Comparison of ENCODE assay signal across 9 mouse cellular contexts in genomic region chr12:15507576-15507975, GRCm38 (mm10).
DNase-seq lines count a peak whose midpoint lies in the region; TF ChIP-seq lines count a peak whose summit lies in the region.
"Had no signal": no experiment of that assay in that cellular context is flagged by ENCODE, and none has a peak within 500 bp of the region (broad histone marks: within the 10 kb centered on the region; RNA-seq: fewer than 3 reads in every experiment).

No protein-coding gene starts in this region.

- TF ChIP-seq POLR2A in kidney, adult 2 months (IDR thresholded peaks at IDR 0.05; ENCODE audit: low read depth, low read length) = no peak

- H3K36me3 ChIP-seq in kidney, adult 2 months (ENCODE audit: control insufficient read depth, insufficient read depth, low read length) = no peaks in the 10 kb centered on the region
- H3K36me3 ChIP-seq: limb, embryonic 13.5 days had no signal

- no peaks in the 10 kb centered on the region for H3K4me1 ChIP-seq in kidney, adult 2 months (ENCODE audit: control insufficient read depth, insufficient read depth, low read length)
- H3K4me1 ChIP-seq: limb, embryonic 13.5 days had no signal

- H3K27ac ChIP-seq in kidney, adult 2 months (ENCODE audit: insufficient read depth, low read depth, low read length) = no peak overlapping the region
- H3K27ac ChIP-seq: limb, embryonic 13.5 days had no signal

- 22% methylated on average over 7 of the region's 7 CpGs for WGBS in kidney, adult 2 months

- H3K27me3 ChIP-seq in kidney, adult 2 months (replicated peaks; ENCODE audit: control insufficient read depth, insufficient read depth, low read length) = no peaks in the 10 kb centered on the region

- DNase-seq in cerebellum, adult 8-10 months = peak; percentile 2
- DNase-seq in cerebellum, adult 9-11 months = no peak
- peak; percentile 2 for DNase-seq in lung, postnatal 10 days
- DNase-seq in lung, postnatal 36 days = no peak
- peak; percentile 45 for DNase-seq in layer of hippocampus, adult 11-12 months (ENCODE audit: low spot score)
- peak; percentile 53 to 70 for DNase-seq in right cerebral cortex, postnatal 10 days (ENCODE audit: low spot score in 2 of 2)
- no peak for DNase-seq in thymus, postnatal 25 days
- no peak for DNase-seq in kidney, adult 2 months

- no peak overlapping the region for H3K4me3 ChIP-seq in kidney, adult 2 months (ENCODE audit: insufficient read depth, low read depth, low read length)
- H3K4me3 ChIP-seq: limb, embryonic 13.5 days had no signal

- no peak for TF ChIP-seq CTCF in kidney, adult 2 months (conservative IDR thresholded peaks at IDR 0.05; ENCODE audit: insufficient read depth, insufficient read length, low read depth, low read length)

Comparison
In these comparisons a context has a peak if more than half of its experiments do, and no peak if none do; other contexts are left out.
1. DNase-seq: peak in cerebellum, adult 8-10 months (single experiment), lung, postnatal 10 days (single experiment), layer of hippocampus, adult 11-12 months (single experiment) and right cerebral cortex, postnatal 10 days (2 of 2); none in cerebellum, adult 9-11 months (single experiment), lung, postnatal 36 days (single experiment), thymus, postnatal 25 days (single experiment) and kidney, adult 2 months (single experiment).